Mouse (Mus musculus) megakaryocyte, adult 5-6 weeks (primary cell): ENCODE data around the gene Areg. TPM values are rescaled to one million over a fixed set of nuclear protein-coding genes. Genes with fewer than 3 reads are reported as not detected.

Experiments used
- ATAC-seq: 2 replicates; pipeline ENCODE4 v1.8.0; 2016; ENCODE audit warnings: mild to moderate bottlenecking, inconsistent platforms; ENCODE audit not compliant: poor library complexity, severe bottlenecking
- total RNA-seq, 2 experiments: library from RNA; stranded (forward) in 1 of 2; stranded (reverse) in 1 of 2; fragments of 153-499, 151-499 nt in 1 of 2; fragments of 221-1000, 200-1000 nt in 1 of 2; gene quantifications; 2 replicates each; pipeline versions ENCODE4 v1.2.3 to v1.2.4; 2015 to 2017

Areg gene
- total RNA-seq (2015) (0.39 and 0.60 TPM in 2 replicates), total RNA-seq (2017) (not detected in 2 replicates)

- peak; percentile 77 for ATAC-seq
Observed at GRCm38 (mm10) chr5:91139446-91139873, at the start of gene Areg. Areg (plus strand) TSS chr5:91139599.

GRCm38 (mm10) chr5:91090301-91090700 lies 49.1 kb upstream of the Areg start:
- ATAC-seq, result no peak

- ATAC-seq, result no peak
Observed at GRCm38 (mm10) chr5:91097911-91098614, 41.3 kb upstream of the Areg start.

- ATAC-seq, result no peak
Observed at GRCm38 (mm10) chr5:91101742-91102141, 37.7 kb upstream of the Areg start.

- ATAC-seq, result no peak
Observed at GRCm38 (mm10) chr5:91103943-91104665, 35.3 kb upstream of the Areg start.

- no peak for ATAC-seq
Observed at GRCm38 (mm10) chr5:91106248-91106647, 33.2 kb upstream of the Areg start.

- no peak for ATAC-seq
Observed at GRCm38 (mm10) chr5:91110023-91110670, 29.3 kb upstream of the Areg start.

- ATAC-seq, result 0 out of 2 replicates have a peak, but pooled peaks have one; percentile 32
Observed at GRCm38 (mm10) chr5:91111019-91111418, 28.4 kb upstream of the Areg start.

- ATAC-seq, result peak; percentile 85
Observed at GRCm38 (mm10) chr5:91113967-91114366, 25.4 kb upstream of the Areg start.

GRCm38 (mm10) chr5:91114574-91114973 lies 24.8 kb upstream of the Areg start:
- ATAC-seq, result peak; percentile 75

GRCm38 (mm10) chr5:91118618-91119017 lies 20.8 kb upstream of the Areg start:
- no peak for ATAC-seq

- no peak for ATAC-seq
Observed at GRCm38 (mm10) chr5:91123404-91123803, 16.0 kb upstream of the Areg start.

- ATAC-seq, result no peak
Observed at GRCm38 (mm10) chr5:91124140-91124539, 15.3 kb upstream of the Areg start.

GRCm38 (mm10) chr5:91126623-91127022 lies 12.8 kb upstream of the Areg start:
- no peak for ATAC-seq

GRCm38 (mm10) chr5:91134961-91135360 lies 4.4 kb upstream of the Areg start:
- no peak for ATAC-seq

- no peak for ATAC-seq
Observed at GRCm38 (mm10) chr5:91138970-91139369, 429 bp upstream of the Areg start.

- ATAC-seq, result no peak
Observed at GRCm38 (mm10) chr5:91140896-91141448, 1.6 kb downstream of the Areg start.

GRCm38 (mm10) chr5:91144971-91145370 lies 5.6 kb downstream of the Areg start:
- ATAC-seq, result no peak

- no peak for ATAC-seq
Observed at GRCm38 (mm10) chr5:91147001-91147400, 7.6 kb downstream of the Areg start.

- ATAC-seq, result peak; percentile 62
Observed at GRCm38 (mm10) chr5:91148054-91148453, 8.7 kb downstream of the Areg start.

- ATAC-seq, result no peak
Observed at GRCm38 (mm10) chr5:91156677-91157076, 17.3 kb downstream of the Areg start.
